Mouse (Mus musculus): ENCODE measurements around the gene Gm45713.

Gene Gm45713

GRCm38 (mm10) chr7:45141914-45142313 is 5.9 kb upstream of the Gm45713 start:
- DNase-seq (ENCODE audit: low spot score in 2 of 2), result no peak

- DNase-seq (ENCODE audit: low spot score in 2 of 2), result no peak
These were observed 5.3 kb upstream of the Gm45713 start for GRCm38 (mm10) chr7:45141319-45141718.

- DNase-seq (ENCODE audit: low spot score in 2 of 2), result no peak
These were observed 4.1 kb upstream of the Gm45713 start for GRCm38 (mm10) chr7:45139904-45140723.

- DNase-seq (ENCODE audit: low spot score in 2 of 2), result no peak
These were observed 2.4 kb upstream of the Gm45713 start for GRCm38 (mm10) chr7:45138403-45138802.

- peak in 1 of 2 experiments; percentile 65 for DNase-seq (ENCODE audit: low spot score in 2 of 2)
These were observed 1.4 kb upstream of the Gm45713 start for GRCm38 (mm10) chr7:45137171-45138006.

- no peak for DNase-seq (ENCODE audit: low spot score in 2 of 2)
These were observed 661 bp downstream of the Gm45713 start for GRCm38 (mm10) chr7:45135370-45135769.

GRCm38 (mm10) chr7:45134544-45135026 is 1.4 kb downstream of the Gm45713 start:
- peak; percentile 72 to 83 for DNase-seq (ENCODE audit: low spot score in 2 of 2)

- no peak for DNase-seq (ENCODE audit: low spot score in 2 of 2)
These were observed 2.4 kb downstream of the Gm45713 start for GRCm38 (mm10) chr7:45133446-45134159.

GRCm38 (mm10) chr7:45131850-45132249 is 4.2 kb downstream of the Gm45713 start:
- no peak for DNase-seq (ENCODE audit: low spot score in 2 of 2)

- peak in 1 of 2 experiments; percentile 60 for DNase-seq (ENCODE audit: low spot score in 2 of 2)
These were observed 6.1 kb downstream of the Gm45713 start for GRCm38 (mm10) chr7:45129776-45130512.

GRCm38 (mm10) chr7:45129318-45129717 is 6.7 kb downstream of the Gm45713 start:
- DNase-seq (ENCODE audit: low spot score in 2 of 2), result no peak

- DNase-seq (ENCODE audit: low spot score in 2 of 2), result peak; percentile 97
These were observed 7.3 kb downstream of the Gm45713 start, which contains the start of gene Rpl13a for GRCm38 (mm10) chr7:45128624-45129246. Gene Rpl13a, minus strand, starts transcription at chr7:45128761.

- DNase-seq (ENCODE audit: low spot score in 2 of 2), result peak in 1 of 2 experiments; percentile 63
These were observed 8.3 kb downstream of the Gm45713 start for GRCm38 (mm10) chr7:45127700-45128224.

- DNase-seq (ENCODE audit: low spot score in 2 of 2), result peak in 1 of 2 experiments; percentile 64
These were observed 9.0 kb downstream of the Gm45713 start for GRCm38 (mm10) chr7:45126844-45127699.

- peak in 1 of 2 experiments; percentile 67 for DNase-seq (ENCODE audit: low spot score in 2 of 2)
These were observed 9.7 kb downstream of the Gm45713 start for GRCm38 (mm10) chr7:45126147-45126843.

GRCm38 (mm10) chr7:45125649-45126048 is 10.4 kb downstream of the Gm45713 start:
- DNase-seq (ENCODE audit: low spot score in 2 of 2), result peak in 1 of 2 experiments; percentile 60

GRCm38 (mm10) chr7:45125144-45125600 is 10.9 kb downstream of the Gm45713 start:
- DNase-seq (ENCODE audit: low spot score in 2 of 2), result peak in 1 of 2 experiments; percentile 58
